Mouse (Mus musculus): ENCODE results near the gene Snx8. TPM values are rescaled to one million over a fixed set of nuclear protein-coding genes. Genes with fewer than 3 reads are reported as not detected.
"Not testable (repeated sequence)": the region's sequence is repeated elsewhere in the genome, so short reads cannot be mapped to it uniquely, and the experiment has no call there.

The Snx8 gene
- polyA plus RNA-seq, 1 experiment from 2014 or later, result 28.9 TPM

GRCm38 (mm10) chr5:140379299-140379698 is 9.8 kb downstream of the Snx8 start:
- DNase-seq (ENCODE audit: extremely low spot score, low spot score), result no peak
- H3K27me3 ChIP-seq (ENCODE audit: poor library complexity, severe bottlenecking), result no peaks in the 10 kb centered on the region
- H3K4me3 ChIP-seq, result no peak overlapping the region
- peaks cover 30% of the 10 kb centered on the region for H3K4me1 ChIP-seq
- peaks cover 12% of the 10 kb centered on the region for H3K36me3 ChIP-seq (replicated peaks)
- 82% methylated on average over 6 of the region's 6 CpGs for WGBS
- H3K9me3 ChIP-seq, result no peaks in the 10 kb centered on the region
- H3K27ac ChIP-seq, result no peak overlapping the region

- H3K4me3 ChIP-seq, result no peak overlapping the region
- peaks cover 24% of the 10 kb centered on the region for H3K4me1 ChIP-seq
- H3K27ac ChIP-seq, result no peak overlapping the region
- no peaks in the 10 kb centered on the region for H3K9me3 ChIP-seq
- DNase-seq (ENCODE audit: extremely low spot score, low spot score), result no peak
- WGBS, result 92% methylated on average over 6 of the region's 6 CpGs
- H3K36me3 ChIP-seq (replicated peaks), result peaks cover 12% of the 10 kb centered on the region
- H3K27me3 ChIP-seq (ENCODE audit: poor library complexity, severe bottlenecking), result no peaks in the 10 kb centered on the region
Observed at GRCm38 (mm10) chr5:140378121-140378853, 10.8 kb downstream of the Snx8 start.

GRCm38 (mm10) chr5:140375249-140375829 is 13.7 kb downstream of the Snx8 start:
- 84% methylated on average over 4 of the region's 4 CpGs for WGBS
- Histone ChIP-seq H3K27ac (no peak overlapping the region), H3K4me3 (no peak overlapping the region), H3K4me1 (peaks cover 20% of the 10 kb centered on the region), H3K27me3 (ENCODE audit: poor library complexity, severe bottlenecking) (no peaks in the 10 kb centered on the region), H3K36me3 (replicated peaks) (peaks cover 6% of the 10 kb centered on the region), H3K9me3 (no peaks in the 10 kb centered on the region)
- no peak for DNase-seq (ENCODE audit: extremely low spot score, low spot score)

- Histone ChIP-seq H3K27me3 (ENCODE audit: poor library complexity, severe bottlenecking) (no peaks in the 10 kb centered on the region), H3K9me3 (no peaks in the 10 kb centered on the region), H3K4me1 (peaks cover 15% of the 10 kb centered on the region), H3K4me3 (no peak overlapping the region), H3K36me3 (replicated peaks) (no peaks in the 10 kb centered on the region), H3K27ac (no peak overlapping the region)
- DNase-seq (ENCODE audit: extremely low spot score, low spot score), result no peak
- 85% methylated on average over 3 of the region's 3 CpGs for WGBS
Observed at GRCm38 (mm10) chr5:140374226-140374625, 14.8 kb downstream of the Snx8 start.

- Histone ChIP-seq H3K36me3 (replicated peaks) (no peaks in the 10 kb centered on the region), H3K27ac (no peak overlapping the region), H3K4me3 (no peak overlapping the region), H3K9me3 (no peaks in the 10 kb centered on the region), H3K4me1 (peaks cover 15% of the 10 kb centered on the region), H3K27me3 (ENCODE audit: poor library complexity, severe bottlenecking) (no peaks in the 10 kb centered on the region)
- no peak for DNase-seq (ENCODE audit: extremely low spot score, low spot score)
- WGBS, result 79% methylated on average over 2 of the region's 2 CpGs
Observed at GRCm38 (mm10) chr5:140373711-140374110, 15.4 kb downstream of the Snx8 start.

- Histone ChIP-seq H3K9me3 (no peaks in the 10 kb centered on the region), H3K36me3 (replicated peaks) (no peaks in the 10 kb centered on the region; the same call in none of the 2 replicates)
Observed at GRCm38 (mm10) chr5:140371671-140372070, 17.4 kb downstream of the Snx8 start.

GRCm38 (mm10) chr5:140370446-140371254 is 18.4 kb downstream of the Snx8 start:
- H3K9me3 ChIP-seq, result no peaks in the 10 kb centered on the region
- no peak overlapping the region for H3K4me3 ChIP-seq
- H3K27ac ChIP-seq, result no peak overlapping the region
- no peaks in the 10 kb centered on the region for H3K27me3 ChIP-seq (ENCODE audit: poor library complexity, severe bottlenecking)
- peaks cover 9% of the 10 kb centered on the region for H3K36me3 ChIP-seq (replicated peaks)
- no peak for DNase-seq (ENCODE audit: extremely low spot score, low spot score)
- 87% methylated on average over 6 of the region's 6 CpGs for WGBS
- peaks cover 12% of the 10 kb centered on the region for H3K4me1 ChIP-seq

More at GRCm38 (mm10) chr5:140371671-140372070, 17.4 kb downstream of the Snx8 start:
- Histone ChIP-seq H3K4me1 (peaks cover 12% of the 10 kb centered on the region), H3K27ac (no peak overlapping the region), H3K27me3 (ENCODE audit: poor library complexity, severe bottlenecking) (no peaks in the 10 kb centered on the region), H3K4me3 (no peak overlapping the region)
- 87% methylated on average over 3 of the region's 3 CpGs for WGBS
- no peak for DNase-seq (ENCODE audit: extremely low spot score, low spot score)

GRCm38 (mm10) chr5:140369466-140369865 is 19.6 kb downstream of the Snx8 start:
- Histone ChIP-seq H3K4me1 (peaks cover 11% of the 10 kb centered on the region), H3K4me3 (no peak overlapping the region), H3K9me3 (no peaks in the 10 kb centered on the region), H3K36me3 (replicated peaks) (peaks cover 18% of the 10 kb centered on the region), H3K27ac (no peak overlapping the region), H3K27me3 (ENCODE audit: poor library complexity, severe bottlenecking) (no peaks in the 10 kb centered on the region)
- WGBS, result 96% methylated on average over 2 of the region's 2 CpGs
- no peak for DNase-seq (ENCODE audit: extremely low spot score, low spot score)

GRCm38 (mm10) chr5:140368926-140369325 is 20.1 kb downstream of the Snx8 start:
- no peak for DNase-seq (ENCODE audit: extremely low spot score, low spot score)
- H3K36me3 ChIP-seq (replicated peaks), result peaks cover 19% of the 10 kb centered on the region
- WGBS, result 94% methylated on average over 4 of the region's 4 CpGs

GRCm38 (mm10) chr5:140368126-140368525 is 20.9 kb downstream of the Snx8 start:
- H3K27ac ChIP-seq; DNase-seq (ENCODE audit: extremely low spot score, low spot score); H3K4me1 ChIP-seq; H3K4me3 ChIP-seq; H3K9me3 ChIP-seq; H3K27me3 ChIP-seq (ENCODE audit: poor library complexity, severe bottlenecking): not testable (repeated sequence)
- peaks cover 27% of the 10 kb centered on the region for H3K36me3 ChIP-seq (replicated peaks)
- WGBS, result 94% methylated on average over 2 of the region's 2 CpGs

More at GRCm38 (mm10) chr5:140368926-140369325, 20.1 kb downstream of the Snx8 start:
- no peaks in the 10 kb centered on the region for H3K27me3 ChIP-seq (ENCODE audit: poor library complexity, severe bottlenecking)
- H3K4me3 ChIP-seq, result no peak overlapping the region
- H3K9me3 ChIP-seq, result no peaks in the 10 kb centered on the region
- H3K27ac ChIP-seq, result no peak overlapping the region
- peaks cover 6% of the 10 kb centered on the region for H3K4me1 ChIP-seq

GRCm38 (mm10) chr5:140364415-140364814 is 24.6 kb downstream of the Snx8 start:
- H3K9me3 ChIP-seq, result peaks cover 6% of the 10 kb centered on the region; the same call in 1 of the 2 replicates
- 0 out of 2 replicates have a peak, but pooled peaks cover 4% of the 10 kb centered on the region for H3K4me1 ChIP-seq
- no peak for DNase-seq (ENCODE audit: extremely low spot score, low spot score)
- peaks cover 36% of the 10 kb centered on the region for H3K36me3 ChIP-seq (replicated peaks)
- no peak overlapping the region for H3K4me3 ChIP-seq
- 96% methylated on average over 5 of the region's 5 CpGs for WGBS
- H3K27me3 ChIP-seq (ENCODE audit: poor library complexity, severe bottlenecking), result no peaks in the 10 kb centered on the region
- no peak overlapping the region for H3K27ac ChIP-seq

GRCm38 (mm10) chr5:140359930-140360674 is 29.0 kb downstream of the Snx8 start:
- Histone ChIP-seq H3K36me3 (replicated peaks) (peaks cover 60% of the 10 kb centered on the region), H3K4me1 (0 out of 2 replicates have a peak, but pooled peaks cover 4% of the 10 kb centered on the region), H3K27me3 (ENCODE audit: poor library complexity, severe bottlenecking) (no peaks in the 10 kb centered on the region), H3K4me3 (no peak overlapping the region), H3K27ac (no peak overlapping the region), H3K9me3 (peaks cover 6% of the 10 kb centered on the region; the same call in 1 of the 2 replicates)
- 78% methylated on average over 14 of the region's 14 CpGs for WGBS
- no peak for DNase-seq (ENCODE audit: extremely low spot score, low spot score)
